Mouse (Mus musculus) heart, embryonic 15.5 days (tissue): ENCODE measurements around the gene Hc. TPM values are rescaled to one million over a fixed set of nuclear protein-coding genes. Genes with fewer than 3 reads are reported as not detected.

Experiments
- ATAC-seq: fragments of 200-750 bp; cut with Nextera tagmentation; replicated peaks from 2 replicates; pipeline ENCODE4 v1.8.0; 2017; ENCODE audit warnings: low read depth, moderate TSS enrichment; ENCODE audit not compliant: insufficient number of reproducible peaks, insufficient read depth, low FRiP score
- H3K27ac ChIP-seq: fragments of 300-500 bp; sonication (generic); 2 replicates; pipeline ENCODE4 v1.5.1; 2015; ENCODE audit warnings: mild to moderate bottlenecking, inconsistent platforms
- H3K27me3 ChIP-seq: fragments of 300-500 bp; sonication (generic); 2 replicates; pipeline ENCODE4 v1.6.1; 2015; ENCODE audit warnings: inconsistent platforms
- H3K36me3 ChIP-seq: fragments of 300-500 bp; sonication (generic); 2 replicates; pipeline ENCODE4 v1.6.1; 2015; ENCODE audit warnings: mild to moderate bottlenecking, inconsistent platforms
- H3K4me1 ChIP-seq: fragments of 300-500 bp; sonication (generic); replicated peaks from 2 replicates; pipeline ENCODE4 v1.6.1; 2015; ENCODE audit warnings: inconsistent platforms
- H3K4me2 ChIP-seq: fragments of 300-500 bp; sonication (generic); 2 replicates; pipeline ENCODE4 v1.6.1; 2015; ENCODE audit warnings: inconsistent platforms, mild to moderate bottlenecking, moderate library complexity
- H3K4me3 ChIP-seq: fragments of 300-500 bp; sonication (generic); 2 replicates; pipeline ENCODE4 v1.5.1; 2015; ENCODE audit warnings: mild to moderate bottlenecking, inconsistent platforms
- H3K9ac ChIP-seq: fragments of 300-500 bp; sonication (generic); 2 replicates; pipeline ENCODE4 v1.6.1; 2015; ENCODE audit warnings: mild to moderate bottlenecking, inconsistent platforms
- H3K9me3 ChIP-seq: fragments of 300-500 bp; sonication (generic); replicated peaks from 2 replicates; pipeline ENCODE4 v1.6.1; 2016; ENCODE audit warnings: inconsistent platforms
- WGBS: fragments of 180-500 bp; shearing (Covaris S2); methylation state at CpG from one replicate; pipeline ENCODE4 v1.1.7; 2015; ENCODE audit warnings: mixed read lengths; 5-methylcytosine and 5-hydroxymethylcytosine counted together
- polyA plus RNA-seq: library from polyadenylated mRNA; unstranded; fragments of >200 nt; fragmentation: Nextera tagmentation; extraction: Ambion mirVana; gene quantifications from 2 replicates; pipeline ENCODE4 v1.2.1, GENCODE M21; 2015

The Hc gene
- polyA plus RNA-seq, 1 experiment from 2014 or later, result 0.06 TPM

GRCm38 (mm10) chr2:34951469-34951868 is 109.8 kb downstream of the Hc start:
- Histone ChIP-seq H3K4me2 (no peak overlapping the region), H3K27me3 (no peaks in the 10 kb centered on the region), H3K4me3 (no peak overlapping the region), H3K36me3 (no peaks in the 10 kb centered on the region), H3K27ac (no peak overlapping the region), H3K4me1 (no peaks in the 10 kb centered on the region), H3K9me3 (no peaks in the 10 kb centered on the region), H3K9ac (no peak overlapping the region)
- no peak for ATAC-seq

GRCm38 (mm10) chr2:34948622-34949021 is 112.6 kb downstream of the Hc start:
- Histone ChIP-seq H3K9me3 (no peaks in the 10 kb centered on the region), H3K4me2 (no peak overlapping the region), H3K27ac (no peak overlapping the region), H3K36me3 (no peaks in the 10 kb centered on the region), H3K27me3 (no peaks in the 10 kb centered on the region), H3K4me3 (no peak overlapping the region), H3K9ac (no peak overlapping the region), H3K4me1 (peaks cover 8% of the 10 kb centered on the region)
- ATAC-seq, result no peak
- whole genome bisulfite sequencing, result 19% methylated on average over 2 of the region's 2 CpGs

- 61% methylated on average over 4 of the region's 4 CpGs for WGBS
- Histone ChIP-seq H3K4me1 (peaks cover 10% of the 10 kb centered on the region), H3K4me2 (no peak overlapping the region), H3K36me3 (no peaks in the 10 kb centered on the region), H3K9ac (no peak overlapping the region), H3K9me3 (no peaks in the 10 kb centered on the region), H3K27me3 (peaks cover 6% of the 10 kb centered on the region; the same call in 1 of the 2 replicates), H3K4me3 (no peak overlapping the region), H3K27ac (no peak overlapping the region)
- ATAC-seq, result no peak
These were observed 115.2 kb downstream of the Hc start for GRCm38 (mm10) chr2:34946046-34946445.

- no peak for ATAC-seq
- 84% methylated on average over 4 of the region's 4 CpGs for WGBS
- Histone ChIP-seq H3K36me3 (no peaks in the 10 kb centered on the region), H3K9me3 (no peaks in the 10 kb centered on the region), H3K4me2 (no peak overlapping the region), H3K9ac (no peak overlapping the region), H3K4me3 (no peak overlapping the region), H3K4me1 (peaks cover 10% of the 10 kb centered on the region), H3K27me3 (peaks cover 9% of the 10 kb centered on the region), H3K27ac (no peak overlapping the region)
These were observed 115.7 kb downstream of the Hc start for GRCm38 (mm10) chr2:34945580-34945979.

GRCm38 (mm10) chr2:34944761-34945160 is 116.5 kb downstream of the Hc start:
- H3K9ac ChIP-seq, result 0 out of 2 replicates have a peak overlapping the region, but pooled peaks have one; percentile 25
- peak; percentile 29; the same call in 1 of the 2 replicates for ATAC-seq

GRCm38 (mm10) chr2:34943556-34944120 is 117.6 kb downstream of the Hc start:
- no peak overlapping the region for H3K4me3 ChIP-seq
- 74% methylated on average over 13 of the region's 13 CpGs for WGBS
- no peak overlapping the region for H3K27ac ChIP-seq
- peaks cover 9% of the 10 kb centered on the region for H3K27me3 ChIP-seq
- H3K9me3 ChIP-seq, result no peaks in the 10 kb centered on the region
- peaks cover 20% of the 10 kb centered on the region for H3K4me1 ChIP-seq
- H3K9ac ChIP-seq, result no peak overlapping the region
- H3K36me3 ChIP-seq, result no peaks in the 10 kb centered on the region
- no peak overlapping the region for H3K4me2 ChIP-seq
- no peak for ATAC-seq

More at GRCm38 (mm10) chr2:34944761-34945160, 116.5 kb downstream of the Hc start:
- Histone ChIP-seq H3K9me3 (no peaks in the 10 kb centered on the region), H3K4me1 (peaks cover 10% of the 10 kb centered on the region), H3K27me3 (peaks cover 9% of the 10 kb centered on the region), H3K4me2 (peak overlapping the region; percentile 52), H3K4me3 (peak overlapping the region; percentile 27), H3K27ac (no peak overlapping the region), H3K36me3 (no peaks in the 10 kb centered on the region)
- WGBS, result 9% methylated on average over 8 of the region's 8 CpGs

- ATAC-seq, result no peak
- H3K36me3 ChIP-seq, result no peaks in the 10 kb centered on the region
- WGBS, result 63% methylated on average over 11 of the region's 11 CpGs
- no peaks in the 10 kb centered on the region for H3K9me3 ChIP-seq
- H3K4me3 ChIP-seq, result no peak overlapping the region
- no peak overlapping the region for H3K27ac ChIP-seq
- peaks cover 12% of the 10 kb centered on the region for H3K27me3 ChIP-seq
- peaks cover 32% of the 10 kb centered on the region for H3K4me1 ChIP-seq
- H3K4me2 ChIP-seq, result no peak overlapping the region
- no peak overlapping the region for H3K9ac ChIP-seq
These were observed 120.1 kb downstream of the Hc start for GRCm38 (mm10) chr2:34941061-34941675.

GRCm38 (mm10) chr2:34940246-34940645 is 121.0 kb downstream of the Hc start:
- peaks cover 12% of the 10 kb centered on the region for H3K27me3 ChIP-seq
- H3K4me1 ChIP-seq, result peaks cover 31% of the 10 kb centered on the region
- no peak overlapping the region for H3K4me2 ChIP-seq
- H3K9ac ChIP-seq, result no peak overlapping the region
- no peak overlapping the region for H3K4me3 ChIP-seq
- H3K27ac ChIP-seq, result no peak overlapping the region
- ATAC-seq, result no peak
- H3K9me3 ChIP-seq, result no peaks in the 10 kb centered on the region
- no peaks in the 10 kb centered on the region for H3K36me3 ChIP-seq
- WGBS, result 74% methylated on average over 5 of the region's 5 CpGs

GRCm38 (mm10) chr2:34938269-34939208 is 122.7 kb downstream of the Hc start:
- no peak overlapping the region for H3K4me3 ChIP-seq
- H3K36me3 ChIP-seq, result no peaks in the 10 kb centered on the region
- H3K27me3 ChIP-seq, result peaks cover 12% of the 10 kb centered on the region
- H3K9me3 ChIP-seq, result no peaks in the 10 kb centered on the region
- ATAC-seq, result peak; percentile 59
- H3K4me2 ChIP-seq, result peak overlapping the region; percentile 26
- 31% methylated on average over 8 of the region's 8 CpGs for WGBS
- H3K27ac ChIP-seq, result peak overlapping the region; percentile 45
- H3K4me1 ChIP-seq, result peaks cover 24% of the 10 kb centered on the region
- no peak overlapping the region for H3K9ac ChIP-seq

GRCm38 (mm10) chr2:34937460-34937859 is 123.8 kb downstream of the Hc start:
- Histone ChIP-seq H3K4me2 (no peak overlapping the region), H3K4me3 (no peak overlapping the region), H3K9ac (no peak overlapping the region), H3K27me3 (peaks cover 12% of the 10 kb centered on the region), H3K9me3 (no peaks in the 10 kb centered on the region), H3K27ac (no peak overlapping the region), H3K36me3 (no peaks in the 10 kb centered on the region), H3K4me1 (peaks cover 24% of the 10 kb centered on the region)
- ATAC-seq, result no peak
- 48% methylated on average over 5 of the region's 5 CpGs for WGBS
